Mouse (Mus musculus) adrenal gland, postnatal 36 days (tissue): ENCODE measurements around the gene Mrps21. TPM values are rescaled to one million over a fixed set of nuclear protein-coding genes. Genes with fewer than 3 reads are reported as not detected.

ENCODE experiments used
- DNase-seq, 2 experiments: peaks; one replicate each; pipeline ENCODE4 v3.0.0; 2021; ENCODE audit warnings: mixed read lengths in 1 of 2
- total RNA-seq, 2 experiments: library from RNA; stranded (reverse); gene quantifications; 2 replicates each; pipeline ENCODE4 v1.2.3; 2021

Mrps21 gene
- total RNA-seq, 2 experiments from 2014 or later, result 272 to 276 TPM

DNA sequence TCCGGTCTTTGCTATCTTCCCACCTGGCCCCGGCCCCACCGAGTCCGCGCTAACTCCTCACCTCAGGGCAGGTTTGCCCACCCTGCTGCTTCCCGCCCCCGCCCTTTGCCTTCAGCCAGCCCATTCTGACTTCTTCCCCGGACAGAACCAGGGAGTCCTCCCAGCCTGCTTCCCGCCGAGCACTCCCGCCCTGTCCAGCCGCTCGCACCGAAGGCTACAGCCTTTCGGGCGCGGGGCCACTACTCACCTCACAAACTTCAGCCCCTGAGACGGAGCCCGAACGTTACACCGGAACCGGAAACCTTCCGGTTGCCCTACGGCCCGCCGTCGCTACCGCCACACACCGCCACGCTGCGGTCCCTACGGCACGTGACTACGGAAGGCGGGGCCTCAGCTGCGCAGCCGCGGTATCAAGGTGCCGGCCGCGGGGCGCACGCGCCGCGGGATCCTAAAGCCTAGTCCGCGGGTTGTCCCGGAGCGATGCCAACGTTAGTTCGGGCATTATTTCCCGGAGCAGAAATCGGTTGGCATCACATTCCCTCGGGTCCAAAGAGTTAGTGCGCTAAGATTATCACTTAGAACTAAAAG, 15.7 kb downstream of the Mrps21 start, which contains the start of gene Prpf3:
Prpf3 (minus strand) TSS at position 384 of the 588 bp plus-strand sequence.
- peak; percentile 97 for DNase-seq

DNA sequence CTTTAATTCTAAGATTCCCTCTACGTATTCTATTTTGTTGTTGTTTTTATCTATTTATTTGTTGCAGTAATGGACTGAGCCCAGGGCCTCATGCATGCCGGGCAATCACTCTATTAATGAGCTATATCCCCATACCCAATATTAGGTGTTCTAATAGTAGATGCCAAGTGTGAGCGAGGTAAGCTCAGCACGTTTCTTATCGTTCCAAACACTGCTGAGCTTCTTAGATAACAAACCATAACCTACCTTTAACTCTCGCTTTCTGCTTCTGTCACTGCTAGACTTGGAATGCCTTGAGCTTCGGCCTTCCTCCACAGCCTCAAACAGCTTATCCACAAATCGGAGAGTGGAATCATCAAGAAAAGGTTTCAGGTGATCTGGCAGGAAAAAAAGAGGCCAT, 20.0 kb downstream of the Mrps21 start:
- no peak for DNase-seq

DNA sequence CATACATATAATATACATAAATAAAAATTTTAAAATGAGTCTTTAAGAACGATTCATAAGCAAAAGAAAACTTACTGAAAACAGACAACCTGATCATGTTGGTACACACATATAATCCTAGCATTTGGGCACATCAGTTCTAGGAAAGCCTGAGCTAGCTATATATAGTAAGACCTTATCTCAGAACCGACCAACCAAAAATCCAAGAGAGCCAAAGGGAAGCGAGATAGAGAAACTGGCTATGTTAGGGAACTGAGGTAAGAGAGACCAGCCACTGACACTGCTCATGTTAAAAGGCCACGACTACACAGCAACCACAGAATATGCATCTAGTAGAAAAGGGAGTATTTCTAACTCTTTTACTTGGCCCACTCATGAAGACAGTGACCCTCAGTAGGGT, 20.7 kb downstream of the Mrps21 start:
- DNase-seq, result no peak

DNA sequence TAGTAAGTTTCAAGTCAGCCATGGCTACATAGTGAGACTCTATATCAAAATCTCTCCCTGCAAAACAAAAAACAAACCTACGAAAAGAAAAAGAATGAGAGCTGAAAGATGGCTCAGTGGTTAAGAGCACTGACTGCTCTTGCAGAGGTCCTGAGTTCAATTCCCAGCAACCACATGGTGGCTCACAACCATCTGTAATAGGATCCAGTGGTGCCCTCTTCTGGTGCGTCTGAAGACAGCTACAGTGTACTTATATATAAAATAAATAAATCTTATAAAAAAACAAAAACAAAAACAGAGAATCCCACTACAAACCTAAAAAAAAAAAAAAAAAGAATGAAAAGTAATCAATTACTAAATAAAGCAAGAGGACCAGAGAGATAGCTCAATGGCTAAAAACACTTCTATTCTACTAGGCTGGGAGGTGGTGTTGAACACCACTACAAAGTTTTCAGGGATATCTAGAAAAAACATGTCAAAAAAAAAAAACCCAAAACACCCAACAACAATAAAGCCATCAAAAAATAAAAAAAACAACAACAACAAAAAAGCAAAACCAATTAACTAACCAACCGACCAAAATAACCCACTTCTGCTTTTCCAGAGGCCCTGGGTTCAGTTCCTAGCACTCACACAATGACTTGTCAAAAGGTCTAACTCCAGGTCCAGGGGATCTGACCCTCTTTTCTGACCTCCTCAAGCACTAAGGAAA, 28.7 kb downstream of the Mrps21 start:
- peak in 1 of 2 experiments; percentile 20 for DNase-seq

DNA sequence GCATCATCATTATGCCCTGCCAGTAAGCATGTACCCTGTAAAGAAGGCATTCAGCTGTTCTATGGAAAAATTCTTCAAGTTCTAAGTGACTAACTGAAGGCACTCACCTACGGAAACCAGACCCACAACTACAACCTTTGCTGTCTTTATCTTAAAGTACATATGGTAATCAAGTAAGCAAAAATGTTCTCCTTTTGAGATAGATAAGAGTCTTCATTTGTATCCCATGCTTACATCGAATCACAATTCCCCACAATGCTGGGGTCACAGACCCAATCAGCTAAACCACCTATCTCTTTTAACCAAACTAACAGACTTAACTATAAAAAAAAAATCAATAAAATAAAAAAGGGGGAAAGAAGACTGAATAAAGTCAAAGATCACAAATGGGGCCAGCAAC, 32.1 kb downstream of the Mrps21 start:
- DNase-seq, result no peak

DNA sequence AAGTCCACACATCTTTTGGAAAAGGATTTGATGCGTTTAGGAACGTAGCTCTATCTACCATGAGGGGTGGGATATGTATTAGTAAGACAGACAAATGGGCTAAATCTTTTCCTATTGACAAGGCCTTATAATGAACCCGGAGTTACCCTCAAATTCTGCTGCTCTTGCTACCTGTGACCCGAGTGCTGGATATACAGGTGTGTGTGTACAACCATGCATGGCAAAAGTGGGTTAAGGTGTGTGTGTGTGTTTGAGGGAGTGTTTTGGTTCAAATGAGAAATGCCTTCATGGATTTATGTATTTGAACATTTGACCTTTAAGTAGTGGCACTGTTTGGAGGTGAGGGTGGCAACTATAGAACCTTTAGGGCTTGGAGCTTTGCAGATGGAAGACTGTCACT, 42.3 kb downstream of the Mrps21 start:
- no peak for DNase-seq

DNA sequence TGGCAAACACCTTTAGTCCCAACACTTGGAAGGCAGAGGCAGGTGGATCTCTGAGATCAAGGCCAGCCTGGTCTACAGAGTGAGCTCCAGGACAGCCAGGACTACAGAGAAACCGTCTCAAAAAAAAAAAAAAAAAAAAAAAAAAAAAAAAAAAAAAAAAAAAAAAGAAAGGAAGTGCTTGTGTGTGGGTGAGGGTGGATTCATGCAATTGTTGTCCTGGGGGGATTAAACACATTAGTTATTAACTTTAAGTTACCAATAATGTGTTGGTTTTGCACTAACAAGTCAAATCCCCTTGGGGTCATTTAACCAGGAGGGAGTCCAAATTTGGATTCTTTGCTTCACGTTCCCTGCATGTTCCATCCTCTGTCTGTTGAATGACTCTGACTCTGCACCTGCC, 45.0 kb downstream of the Mrps21 start:
- no peak for DNase-seq

DNA sequence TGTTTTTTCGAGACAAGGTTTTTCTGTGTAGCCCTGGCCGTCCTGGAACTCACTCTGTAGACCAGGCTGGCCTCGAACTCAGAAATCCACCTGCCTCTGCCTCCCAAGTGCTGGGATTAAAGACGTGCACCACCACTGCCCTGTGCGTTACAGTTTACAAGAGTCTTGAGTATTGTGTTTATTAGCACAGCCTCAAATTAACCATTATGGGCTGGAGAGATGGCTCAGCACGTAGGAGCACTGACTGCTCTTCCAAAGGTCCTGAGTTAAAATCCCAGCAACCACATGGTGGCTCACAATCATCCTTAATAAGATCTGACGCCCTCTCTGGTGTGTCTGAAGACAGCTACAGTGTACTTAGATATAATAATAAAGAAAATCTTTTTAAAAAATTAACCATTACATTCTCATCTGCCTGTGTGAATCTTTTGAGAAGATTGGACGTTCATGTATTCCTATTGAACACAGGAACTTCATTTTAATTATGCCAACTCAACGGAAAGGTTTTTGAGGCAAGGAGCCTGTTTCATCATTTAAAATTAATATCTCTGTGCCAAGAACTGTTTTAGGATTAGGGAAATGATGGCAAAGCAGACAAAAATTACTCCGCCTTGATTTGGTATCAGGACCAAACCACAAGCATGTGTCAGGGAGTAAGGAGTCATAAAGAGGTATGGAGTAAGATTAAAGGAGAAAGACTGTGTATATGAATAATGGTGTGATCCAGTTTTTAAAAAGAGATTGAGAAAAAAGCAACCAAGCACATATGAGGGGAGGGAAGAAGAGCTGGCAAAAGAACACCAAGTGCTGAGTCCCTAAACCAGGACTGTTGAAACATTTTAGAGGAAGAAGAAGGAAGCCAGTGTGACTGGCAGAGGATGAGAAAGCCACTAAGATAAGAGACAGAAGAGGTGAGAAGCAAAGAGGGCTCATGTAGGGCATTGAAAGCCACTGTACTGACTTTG, 51.0 kb downstream of the Mrps21 start:
- no peak for DNase-seq

DNA sequence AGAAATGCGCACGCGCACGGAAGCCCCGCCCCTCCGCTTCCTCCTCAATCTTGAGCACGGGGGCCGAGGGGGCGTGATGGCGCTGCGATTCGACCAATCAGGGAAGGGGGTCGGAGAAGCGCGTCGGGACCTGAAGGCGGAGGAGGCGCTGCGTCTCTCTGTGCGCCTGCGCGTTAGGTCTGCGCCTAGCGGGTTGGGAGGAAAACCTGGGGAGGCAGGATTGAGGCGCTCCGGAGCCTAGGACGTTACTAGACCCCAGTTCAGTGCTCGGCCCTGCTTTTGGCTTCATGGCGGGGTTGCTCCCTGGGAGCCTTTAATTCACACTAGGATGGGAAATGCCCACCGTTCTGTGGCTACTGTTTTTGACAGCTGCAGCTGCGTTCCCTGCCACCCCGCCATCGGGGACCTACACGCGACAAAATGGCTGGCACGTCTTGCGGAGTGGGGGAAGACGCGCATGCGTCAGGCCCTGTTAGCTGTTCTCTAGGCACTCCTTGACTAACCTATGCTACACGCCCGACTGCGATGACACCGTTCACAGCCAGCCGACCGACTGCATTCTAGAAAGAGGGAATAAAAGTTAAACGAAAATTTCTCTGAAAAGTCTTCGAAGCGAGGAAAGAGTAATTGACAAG, 51.9 kb downstream of the Mrps21 start:
- DNase-seq, result peak; percentile 100

DNA sequence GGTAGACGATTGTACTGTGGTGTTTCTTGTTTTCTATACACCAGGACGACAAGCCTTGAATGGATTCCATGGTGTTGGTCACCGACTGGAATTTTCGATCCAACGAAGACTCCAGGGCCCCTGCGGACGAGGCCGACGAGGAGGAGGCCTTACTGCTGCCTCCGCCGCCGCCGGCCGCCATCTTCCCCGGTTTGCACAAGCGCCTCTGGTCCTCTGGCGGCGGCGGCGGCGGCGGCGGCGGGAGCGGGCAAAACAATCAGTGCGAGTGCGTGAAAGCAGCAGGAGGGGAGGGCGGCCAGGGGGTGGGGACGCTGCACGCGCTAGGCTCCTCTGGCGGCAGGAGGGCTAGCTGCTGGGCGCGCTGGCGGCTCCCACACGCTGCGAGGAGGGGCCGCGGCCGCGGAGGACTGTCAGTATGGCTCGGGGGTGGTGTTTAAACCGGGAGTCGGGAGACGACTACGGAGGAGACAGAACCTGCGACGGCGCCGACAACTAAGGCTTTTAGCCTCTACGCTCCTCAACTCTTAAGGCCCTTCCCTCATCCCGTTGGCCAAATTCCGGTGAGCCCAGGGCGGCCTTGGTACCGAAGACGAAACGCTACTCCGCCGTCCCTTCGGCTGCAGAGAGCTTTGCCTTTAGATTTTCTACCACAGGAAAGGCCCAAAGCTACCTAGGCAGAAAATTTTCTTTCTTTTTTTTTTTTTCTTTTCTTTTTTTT, 52.6 kb downstream of the Mrps21 start, which contains the start of gene Rprd2:
Rprd2 (minus strand) TSS at position 293 of the 718 bp plus-strand sequence.
- peak; percentile 79 to 87 for DNase-seq

DNA sequence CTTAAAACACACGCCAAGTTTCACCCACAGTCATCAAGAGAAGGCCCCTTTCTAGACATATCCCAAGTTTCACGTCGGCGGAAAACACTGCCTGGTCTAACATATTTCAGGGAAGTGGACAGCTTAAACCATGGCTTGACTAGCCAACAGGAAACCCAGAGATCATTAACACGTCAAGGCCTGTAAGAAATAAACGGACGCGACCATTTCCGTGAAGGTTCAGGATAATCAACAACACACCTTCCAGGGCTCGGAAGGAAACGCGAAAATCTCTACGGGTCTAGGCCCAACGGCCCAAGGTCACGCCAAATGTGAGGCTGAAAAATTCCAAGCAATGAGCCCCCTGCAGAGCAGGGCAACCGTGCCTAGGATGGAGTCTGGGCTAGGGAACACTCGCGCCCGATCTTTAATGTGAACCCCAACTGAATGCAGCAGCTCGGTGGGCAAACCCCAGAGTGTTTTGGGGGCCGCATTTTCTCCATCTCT, 53.2 kb downstream of the Mrps21 start:
- DNase-seq, result peak; percentile 50 to 57

DNA sequence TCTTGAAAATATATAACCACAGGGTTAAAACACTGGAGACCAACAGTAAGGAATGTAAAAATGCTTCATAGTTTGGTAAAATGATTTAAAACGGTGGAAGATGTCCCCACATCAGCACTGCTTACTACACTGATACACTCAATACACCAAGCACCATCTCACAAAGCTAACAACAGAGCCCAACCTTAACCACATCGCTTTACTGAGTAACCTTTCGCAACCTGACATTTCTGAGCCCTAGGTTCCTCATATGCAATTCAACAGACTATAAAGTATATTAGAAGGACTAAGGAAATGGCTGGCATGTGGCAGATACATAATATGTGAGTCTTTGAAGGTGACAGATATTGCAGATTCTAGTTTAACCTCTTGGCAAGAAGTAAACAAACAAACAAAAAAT, 54.6 kb downstream of the Mrps21 start:
- DNase-seq, result no peak

Other genes with a start within 250 kb of the Mrps21 start
- gene Ensa, start 246.5 kb downstream of the Mrps21 start, total RNA-seq, result 100 to 1,000 TPM in 1 of 2 experiments, 10 to 100 TPM in 1; 83.6 to 107 TPM
- 100 to 1,000 TPM; 199 to 227 TPM for gene Mcl1, start 212.7 kb downstream of the Mrps21 start, total RNA-seq
- gene Adamtsl4, start 183.6 kb downstream of the Mrps21 start, total RNA-seq, result 10 to 100 TPM in 1 of 2 experiments, 1 to 10 TPM in 1; 6.5 to 11.1 TPM
- 100 to 1,000 TPM; 428 to 676 TPM for gene Ecm1, start 131.9 kb downstream of the Mrps21 start, total RNA-seq
- gene Tars2, start 111.3 kb downstream of the Mrps21 start, total RNA-seq, result 10 to 100 TPM; 49.3 to 54.1 TPM
- gene Rprd2, start 52.7 kb downstream of the Mrps21 start, total RNA-seq, result 10 to 100 TPM; 50.9 to 56.0 TPM
- gene Prpf3, start 15.6 kb downstream of the Mrps21 start, total RNA-seq, result 10 to 100 TPM; 27.4 to 39.2 TPM
- gene Ciart, start 10.7 kb upstream of the Mrps21 start, total RNA-seq, result 1 to 10 TPM; 2.2 to 3.2 TPM
- 10 to 100 TPM in 1 of 2 experiments, 1 to 10 TPM in 1; 8.4 to 11.3 TPM for gene BC028528, start 20.5 kb upstream of the Mrps21 start, total RNA-seq
- 100 to 1,000 TPM; 108 to 138 TPM for gene Aph1a, start 22.4 kb upstream of the Mrps21 start, total RNA-seq
- 1 to 10 TPM; 1.3 to 1.6 TPM for gene Car14, start 33.2 kb upstream of the Mrps21 start, total RNA-seq
- 10 to 100 TPM; 91.6 to 99.3 TPM for gene Anp32e, start 57.7 kb upstream of the Mrps21 start, total RNA-seq
- gene Plekho1, start 124.5 kb upstream of the Mrps21 start, total RNA-seq, result 10 to 100 TPM; 18.5 to 29.8 TPM
- 10 to 100 TPM; 30.6 to 34.7 TPM for gene Vps45, start 186.9 kb upstream of the Mrps21 start, total RNA-seq
- gene Otud7b, start 233.0 kb upstream of the Mrps21 start, total RNA-seq, result 10 to 100 TPM; 34.5 to 39.3 TPM